Mouse (Mus musculus): ENCODE results near the gene Bves. TPM values are rescaled to one million over a fixed set of nuclear protein-coding genes. Genes with fewer than 3 reads are reported as not detected.
"Not testable (repeated sequence)": the region's sequence is repeated elsewhere in the genome, so short reads cannot be mapped to it uniquely, and the experiment has no call there.

Gene Bves
- total and polyA plus RNA-seq, 2 experiments: 0.09 TPM; not detected in 1

- H3K9ac ChIP-seq (ENCODE audit: low read depth, low read length): no peak overlapping the region
Observed at GRCm38 (mm10) chr10:45334925-45335324, 647 bp upstream of the Bves start.

GRCm38 (mm10) chr10:45339106-45339505 is 3.5 kb downstream of the Bves start:
- Histone ChIP-seq H3K27me3 (ENCODE audit: control insufficient read depth, insufficient read depth, low read length) (peaks cover 8% of the 10 kb centered on the region), H3K79me2 (ENCODE audit: control insufficient read depth, insufficient read depth, low read length) (no peaks in the 10 kb centered on the region), H3K36me3 (ENCODE audit: control insufficient read depth, insufficient read depth, low read length) (no peaks in the 10 kb centered on the region), H3K9ac (ENCODE audit: low read depth, low read length) (no peak overlapping the region), H3K4me1 (ENCODE audit: control insufficient read depth, insufficient read depth, low read length) (no peaks in the 10 kb centered on the region), H3K27ac (replicated peaks; ENCODE audit: insufficient read depth, low read depth, low read length) (no peak overlapping the region), H3K4me3 (ENCODE audit: insufficient read depth, low read depth, low read length) (no peak overlapping the region)
- TF ChIP-seq CTCF (IDR thresholded peaks at IDR 0.05; ENCODE audit: low read depth, low read length) (no peak), POLR2A (IDR thresholded peaks at IDR 0.05; ENCODE audit: extremely low read depth, insufficient read depth, low read length) (no peak)
- DNase-seq (ENCODE audit: extremely low read depth, low read depth, low spot score): no peak
- WGBS: 81% methylated on average over 7 of the region's 7 CpGs

More at GRCm38 (mm10) chr10:45334925-45335324, 647 bp upstream of the Bves start:
- 21% methylated on average over 7 of the region's 7 CpGs for WGBS
- TF ChIP-seq CTCF (IDR thresholded peaks at IDR 0.05; ENCODE audit: low read depth, low read length) (no peak), POLR2A (IDR thresholded peaks at IDR 0.05; ENCODE audit: extremely low read depth, insufficient read depth, low read length) (no peak)
- Histone ChIP-seq H3K36me3 (ENCODE audit: control insufficient read depth, insufficient read depth, low read length) (no peaks in the 10 kb centered on the region), H3K27ac (replicated peaks; ENCODE audit: insufficient read depth, low read depth, low read length) (no peak overlapping the region), H3K4me1 (ENCODE audit: control insufficient read depth, insufficient read depth, low read length) (no peaks in the 10 kb centered on the region), H3K79me2 (ENCODE audit: control insufficient read depth, insufficient read depth, low read length) (no peaks in the 10 kb centered on the region), H3K27me3 (ENCODE audit: control insufficient read depth, insufficient read depth, low read length) (peaks cover 8% of the 10 kb centered on the region), H3K4me3 (ENCODE audit: insufficient read depth, low read depth, low read length) (no peak overlapping the region)
- DNase-seq (ENCODE audit: extremely low read depth, low read depth, low spot score): no peak

DNA sequence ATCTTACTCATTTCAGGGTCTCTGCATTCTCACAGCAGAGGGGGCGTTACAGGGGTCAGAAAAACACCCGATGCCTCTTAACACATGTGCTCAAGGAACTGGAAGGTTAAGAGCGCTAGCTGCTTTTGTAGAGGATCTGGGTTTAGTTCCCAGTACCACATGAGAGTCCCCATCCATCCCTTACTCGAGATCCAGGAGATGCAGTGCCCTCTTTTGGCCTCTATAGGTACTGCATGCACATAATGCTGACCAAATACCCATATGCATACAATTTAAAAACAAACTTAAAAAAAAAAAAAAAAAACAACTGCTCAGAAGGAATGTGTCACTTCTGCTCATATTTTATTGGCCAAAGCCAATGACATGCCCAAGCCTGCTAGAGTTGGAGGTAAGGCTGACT is 8.8 kb downstream of the Bves start:
- no peak overlapping the region for H3K9ac ChIP-seq (ENCODE audit: low read depth, low read length)
- H3K36me3 ChIP-seq (ENCODE audit: control insufficient read depth, insufficient read depth, low read length): no peaks in the 10 kb centered on the region
- 0 out of 2 replicates have a peak, but pooled peaks have one; percentile 6 for TF ChIP-seq CTCF (IDR thresholded peaks at IDR 0.05; ENCODE audit: low read depth, low read length)
- no peak for TF ChIP-seq POLR2A (IDR thresholded peaks at IDR 0.05; ENCODE audit: extremely low read depth, insufficient read depth, low read length)
- 86% methylated on average over 4 of the region's 4 CpGs for WGBS
- no peak overlapping the region for H3K4me3 ChIP-seq (ENCODE audit: insufficient read depth, low read depth, low read length)
- no peak for DNase-seq (ENCODE audit: extremely low read depth, low read depth, low spot score)
- 0 out of 2 replicates have a peak, but pooled peaks cover 2% of the 10 kb centered on the region for H3K4me1 ChIP-seq (ENCODE audit: control insufficient read depth, insufficient read depth, low read length)
- no peaks in the 10 kb centered on the region for H3K27me3 ChIP-seq (ENCODE audit: control insufficient read depth, insufficient read depth, low read length)
- H3K79me2 ChIP-seq (ENCODE audit: control insufficient read depth, insufficient read depth, low read length): no peaks in the 10 kb centered on the region
- H3K27ac ChIP-seq (replicated peaks; ENCODE audit: insufficient read depth, low read depth, low read length): no peak overlapping the region

GRCm38 (mm10) chr10:45345217-45345616 is 9.6 kb downstream of the Bves start:
- peak; percentile 88 for DNase-seq (ENCODE audit: extremely low read depth, low read depth, low spot score)
- WGBS: 42% methylated on average over 9 of the region's 9 CpGs
- no peak overlapping the region for H3K27ac ChIP-seq (replicated peaks; ENCODE audit: insufficient read depth, low read depth, low read length)
- no peak overlapping the region for H3K9ac ChIP-seq (ENCODE audit: low read depth, low read length)
- no peak for TF ChIP-seq CTCF (IDR thresholded peaks at IDR 0.05; ENCODE audit: low read depth, low read length)
- no peak for TF ChIP-seq POLR2A (IDR thresholded peaks at IDR 0.05; ENCODE audit: extremely low read depth, insufficient read depth, low read length)
- no peaks in the 10 kb centered on the region for H3K79me2 ChIP-seq (ENCODE audit: control insufficient read depth, insufficient read depth, low read length)
- H3K36me3 ChIP-seq (ENCODE audit: control insufficient read depth, insufficient read depth, low read length): no peaks in the 10 kb centered on the region
- no peak overlapping the region for H3K4me3 ChIP-seq (ENCODE audit: insufficient read depth, low read depth, low read length)
- 0 out of 2 replicates have a peak, but pooled peaks cover 2% of the 10 kb centered on the region for H3K4me1 ChIP-seq (ENCODE audit: control insufficient read depth, insufficient read depth, low read length)
- no peaks in the 10 kb centered on the region for H3K27me3 ChIP-seq (ENCODE audit: control insufficient read depth, insufficient read depth, low read length)

- H3K27me3 ChIP-seq (ENCODE audit: control insufficient read depth, insufficient read depth, low read length); H3K4me3 ChIP-seq (ENCODE audit: insufficient read depth, low read depth, low read length); DNase-seq (ENCODE audit: extremely low read depth, low read depth, low spot score); H3K9ac ChIP-seq (ENCODE audit: low read depth, low read length); H3K36me3 ChIP-seq (ENCODE audit: control insufficient read depth, insufficient read depth, low read length); H3K27ac ChIP-seq (replicated peaks; ENCODE audit: insufficient read depth, low read depth, low read length); H3K4me1 ChIP-seq (ENCODE audit: control insufficient read depth, insufficient read depth, low read length); H3K79me2 ChIP-seq (ENCODE audit: control insufficient read depth, insufficient read depth, low read length): not testable (repeated sequence)
- 92% methylated on average over 3 of the region's 3 CpGs for WGBS
- peak; percentile 24; the same call in 1 of the 2 replicates for TF ChIP-seq CTCF (IDR thresholded peaks at IDR 0.05; ENCODE audit: low read depth, low read length)
Observed at GRCm38 (mm10) chr10:45348143-45348542, 12.6 kb downstream of the Bves start.

DNA sequence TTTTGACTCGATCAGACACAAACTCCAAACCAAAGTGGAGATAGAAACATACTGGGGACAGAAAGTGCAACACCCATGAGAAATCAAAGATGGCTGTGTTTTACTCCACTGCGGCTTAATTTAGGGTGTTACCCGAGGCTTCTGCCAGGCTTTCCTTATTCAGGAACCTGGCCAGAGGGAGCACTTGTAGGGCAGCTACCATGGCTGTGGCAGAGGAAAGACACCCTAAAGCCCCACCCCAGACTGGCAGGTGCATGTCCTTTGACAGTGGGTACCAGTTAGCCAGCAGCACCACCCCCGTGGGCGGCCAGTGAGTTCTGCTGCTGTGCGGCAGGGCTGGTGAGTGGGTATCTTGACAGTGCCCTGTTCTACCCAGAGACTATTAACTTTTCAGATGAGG is 20.5 kb downstream of the Bves start:
- 89% methylated on average over 6 of the region's 6 CpGs for WGBS
- H3K79me2 ChIP-seq (ENCODE audit: control insufficient read depth, insufficient read depth, low read length): no peaks in the 10 kb centered on the region
- TF ChIP-seq CTCF (IDR thresholded peaks at IDR 0.05; ENCODE audit: low read depth, low read length): no peak
- no peak for TF ChIP-seq POLR2A (IDR thresholded peaks at IDR 0.05; ENCODE audit: extremely low read depth, insufficient read depth, low read length)
- no peak overlapping the region for H3K27ac ChIP-seq (replicated peaks; ENCODE audit: insufficient read depth, low read depth, low read length)
- no peaks in the 10 kb centered on the region for H3K4me1 ChIP-seq (ENCODE audit: control insufficient read depth, insufficient read depth, low read length)
- no peaks in the 10 kb centered on the region for H3K27me3 ChIP-seq (ENCODE audit: control insufficient read depth, insufficient read depth, low read length)
- H3K36me3 ChIP-seq (ENCODE audit: control insufficient read depth, insufficient read depth, low read length): no peaks in the 10 kb centered on the region
- no peak for DNase-seq (ENCODE audit: extremely low read depth, low read depth, low spot score)
- no peak overlapping the region for H3K9ac ChIP-seq (ENCODE audit: low read depth, low read length)
- H3K4me3 ChIP-seq (ENCODE audit: insufficient read depth, low read depth, low read length): no peak overlapping the region

All from liver, adult 2 months (tissue).